Mouse (Mus musculus) embryonic facial prominence, embryonic 12.5 days (tissue): ENCODE measurements around the gene Ndufa4. TPM values are rescaled to one million over a fixed set of nuclear protein-coding genes. Genes with fewer than 3 reads are reported as not detected.

Source experiments
- ATAC-seq: fragments of 200-750 bp; cut with Nextera tagmentation; 2 replicates; pipeline ENCODE4 v1.8.0; 2017; ENCODE audit not compliant: insufficient number of reproducible peaks, insufficient read depth, low FRiP score, low TSS enrichment
- H3K27ac ChIP-seq: fragments of 300-500 bp; sonication (generic); 2 replicates; pipeline ENCODE4 v1.5.1; 2016; ENCODE audit warnings: mild to moderate bottlenecking
- H3K27me3 ChIP-seq: fragments of 300-500 bp; sonication (generic); 2 replicates; pipeline ENCODE4 v1.6.1; 2016; ENCODE audit warnings: mild to moderate bottlenecking, moderate library complexity
- H3K36me3 ChIP-seq: fragments of 300-500 bp; sonication (generic); 2 replicates; pipeline ENCODE4 v1.6.1; 2016; ENCODE audit warnings: mild to moderate bottlenecking
- H3K4me1 ChIP-seq: fragments of 300-500 bp; sonication (generic); 2 replicates; pipeline ENCODE4 v1.6.1; 2016
- H3K4me2 ChIP-seq: fragments of 300-500 bp; sonication (generic); replicated peaks from 2 replicates; pipeline ENCODE4 v1.6.1; 2016; ENCODE audit warnings: mild to moderate bottlenecking, moderate library complexity
- H3K4me3 ChIP-seq: fragments of 300-500 bp; sonication (generic); 2 replicates; pipeline ENCODE4 v1.5.1; 2016; ENCODE audit warnings: mild to moderate bottlenecking
- H3K9ac ChIP-seq: fragments of 300-500 bp; sonication (generic); 2 replicates; pipeline ENCODE4 v1.6.1; 2016; ENCODE audit warnings: mild to moderate bottlenecking, moderate library complexity
- H3K9me3 ChIP-seq: fragments of 300-500 bp; sonication (generic); 2 replicates; pipeline ENCODE4 v1.6.1; 2016; ENCODE audit warnings: mild to moderate bottlenecking, moderate library complexity
- WGBS: fragments of 180-500 bp; shearing (Covaris S2); methylation state at CpG from one replicate; pipeline ENCODE4 v1.1.7; 2016; 5-methylcytosine and 5-hydroxymethylcytosine counted together
- polyA plus RNA-seq: library from polyadenylated mRNA; unstranded; fragments of >200 nt; fragmentation: Nextera tagmentation; extraction: Ambion mirVana; gene quantifications from 2 replicates; pipeline ENCODE4 v1.2.1, GENCODE M21; 2016

Gene Ndufa4
- polyA plus RNA-seq: 747 and 781 TPM in 2 replicates

- Histone ChIP-seq H3K27ac (peak within 1 kb of the TSS; percentile 80), H3K9me3 (no peaks in the 10 kb centered on the region), H3K4me2 (peak within 1 kb of the TSS; percentile 72), H3K9ac (peak within 1 kb of the TSS; percentile 89), H3K4me3 (peak within 1 kb of the TSS; percentile 91), H3K36me3 (peaks cover 17% of the 10 kb centered on the region; the same call in 1 of the 2 replicates), H3K27me3 (no peaks in the 10 kb centered on the region), H3K4me1 (peaks cover 13% of the 10 kb centered on the region)
- WGBS: 1% methylated on average over 59 of the region's 59 CpGs
- ATAC-seq: peak; percentile 96
These were observed at the start of gene Ndufa4, which contains the start of gene Phf14 for GRCm38 (mm10) chr6:11907269-11908032. Gene Ndufa4 (minus strand): TSS chr6:11907497. Gene Phf14 (plus strand): TSS chr6:11907809.

GRCm38 (mm10) chr6:11948100-11948499 lies 40.8 kb upstream of the Ndufa4 start:
- WGBS: 93% methylated on average over 1 of the region's 1 CpGs
- Histone ChIP-seq H3K4me1 (no peaks in the 10 kb centered on the region), H3K4me2 (no peak overlapping the region), H3K9ac (no peak overlapping the region), H3K36me3 (peaks cover 32% of the 10 kb centered on the region), H3K4me3 (no peak overlapping the region), H3K27ac (no peak overlapping the region), H3K9me3 (no peaks in the 10 kb centered on the region), H3K27me3 (no peaks in the 10 kb centered on the region)
- ATAC-seq: no peak

GRCm38 (mm10) chr6:11942089-11942488 lies 34.8 kb upstream of the Ndufa4 start:
- H3K27me3 ChIP-seq: no peaks in the 10 kb centered on the region
- peaks cover 33% of the 10 kb centered on the region for H3K36me3 ChIP-seq

GRCm38 (mm10) chr6:11940895-11941294 lies 33.6 kb upstream of the Ndufa4 start:
- ATAC-seq: no peak
- no peak overlapping the region for H3K9ac ChIP-seq
- H3K27me3 ChIP-seq: no peaks in the 10 kb centered on the region
- H3K4me3 ChIP-seq: no peak overlapping the region
- H3K4me1 ChIP-seq: no peaks in the 10 kb centered on the region
- no peaks in the 10 kb centered on the region for H3K9me3 ChIP-seq
- H3K4me2 ChIP-seq: no peak overlapping the region
- H3K27ac ChIP-seq: no peak overlapping the region
- peaks cover 29% of the 10 kb centered on the region for H3K36me3 ChIP-seq

More at GRCm38 (mm10) chr6:11942089-11942488, 34.8 kb upstream of the Ndufa4 start:
- 95% methylated on average over 4 of the region's 4 CpGs for WGBS
- Histone ChIP-seq H3K4me1 (no peaks in the 10 kb centered on the region), H3K9ac (no peak overlapping the region), H3K27ac (no peak overlapping the region), H3K4me3 (no peak overlapping the region), H3K4me2 (no peak overlapping the region), H3K9me3 (no peaks in the 10 kb centered on the region)
- no peak for ATAC-seq

GRCm38 (mm10) chr6:11933403-11933802 lies 26.1 kb upstream of the Ndufa4 start:
- no peak for ATAC-seq
- Histone ChIP-seq H3K27me3 (no peaks in the 10 kb centered on the region), H3K4me3 (no peak overlapping the region), H3K4me1 (0 out of 2 replicates have a peak, but pooled peaks cover 3% of the 10 kb centered on the region), H3K4me2 (no peak overlapping the region), H3K36me3 (peaks cover 5% of the 10 kb centered on the region; the same call in 1 of the 2 replicates), H3K9ac (no peak overlapping the region), H3K27ac (no peak overlapping the region), H3K9me3 (no peaks in the 10 kb centered on the region)
- WGBS: 96% methylated on average over 7 of the region's 7 CpGs

GRCm38 (mm10) chr6:11927485-11927884 lies 20.2 kb upstream of the Ndufa4 start:
- H3K9ac ChIP-seq: no peak overlapping the region
- peaks cover 15% of the 10 kb centered on the region for H3K4me1 ChIP-seq
- ATAC-seq: no peak
- 78% methylated on average over 6 of the region's 6 CpGs for WGBS
- no peaks in the 10 kb centered on the region for H3K27me3 ChIP-seq
- H3K36me3 ChIP-seq: peaks cover 5% of the 10 kb centered on the region; the same call in 1 of the 2 replicates
- no peak overlapping the region for H3K27ac ChIP-seq
- H3K4me3 ChIP-seq: no peak overlapping the region; the same call in 1 of the 2 replicates
- peak overlapping the region; percentile 59 for H3K4me2 ChIP-seq
- H3K9me3 ChIP-seq: no peaks in the 10 kb centered on the region

GRCm38 (mm10) chr6:11926082-11926595 lies 18.8 kb upstream of the Ndufa4 start:
- Histone ChIP-seq H3K9ac (peak overlapping the region; percentile 95), H3K27ac (peak overlapping the region; percentile 99), H3K4me3 (peak overlapping the region; percentile 84), H3K36me3 (peaks cover 5% of the 10 kb centered on the region; the same call in 1 of the 2 replicates), H3K4me1 (peaks cover 15% of the 10 kb centered on the region), H3K4me2 (peak overlapping the region; percentile 59), H3K27me3 (no peaks in the 10 kb centered on the region), H3K9me3 (no peaks in the 10 kb centered on the region)
- ATAC-seq: peak; percentile 68
- WGBS: under 1% methylated on average over 34 of the region's 40 CpGs

GRCm38 (mm10) chr6:11925496-11926041 lies 18.3 kb upstream of the Ndufa4 start:
- H3K4me3 ChIP-seq: peak overlapping the region; percentile 84
- peak overlapping the region; percentile 59 for H3K4me2 ChIP-seq
- H3K4me1 ChIP-seq: peaks cover 15% of the 10 kb centered on the region
- no peaks in the 10 kb centered on the region for H3K27me3 ChIP-seq
- peaks cover 5% of the 10 kb centered on the region; the same call in 1 of the 2 replicates for H3K36me3 ChIP-seq
- H3K9me3 ChIP-seq: no peaks in the 10 kb centered on the region
- 2% methylated on average over 20 of the region's 20 CpGs for WGBS
- H3K27ac ChIP-seq: peak overlapping the region; percentile 99
- peak overlapping the region; percentile 95 for H3K9ac ChIP-seq
- ATAC-seq: peak; percentile 93

GRCm38 (mm10) chr6:11908170-11908569 lies 873 bp upstream of the Ndufa4 start:
- Histone ChIP-seq H3K4me3 (peak overlapping the region; percentile 91), H3K4me2 (peak overlapping the region; percentile 72), H3K9me3 (no peaks in the 10 kb centered on the region), H3K27me3 (no peaks in the 10 kb centered on the region), H3K9ac (peak overlapping the region; percentile 89; the same call in 1 of the 2 replicates), H3K27ac (no peak overlapping the region), H3K36me3 (peaks cover 11% of the 10 kb centered on the region; the same call in 1 of the 2 replicates), H3K4me1 (peaks cover 13% of the 10 kb centered on the region)
- 32% methylated on average over 7 of the region's 7 CpGs for WGBS
- ATAC-seq: no peak

GRCm38 (mm10) chr6:11906890-11907268 lies 418 bp downstream of the Ndufa4 start:
- Histone ChIP-seq H3K4me3 (peak overlapping the region; percentile 91), H3K9me3 (no peaks in the 10 kb centered on the region), H3K4me2 (peak overlapping the region; percentile 72), H3K4me1 (peaks cover 13% of the 10 kb centered on the region), H3K9ac (peak overlapping the region; percentile 89), H3K27ac (peak overlapping the region; percentile 80), H3K27me3 (no peaks in the 10 kb centered on the region), H3K36me3 (peaks cover 23% of the 10 kb centered on the region; the same call in 1 of the 2 replicates)
- 2% methylated on average over 5 of the region's 5 CpGs for WGBS
- 0 out of 2 replicates have a peak, but pooled peaks have one; percentile 6 for ATAC-seq

- Histone ChIP-seq H3K9ac (no peak overlapping the region), H3K4me1 (peaks cover 2% of the 10 kb centered on the region; the same call in 1 of the 2 replicates), H3K4me2 (no peak overlapping the region), H3K27me3 (no peaks in the 10 kb centered on the region), H3K36me3 (peaks cover 44% of the 10 kb centered on the region), H3K4me3 (no peak overlapping the region), H3K27ac (no peak overlapping the region), H3K9me3 (no peaks in the 10 kb centered on the region)
- 86% methylated on average over 4 of the region's 4 CpGs for WGBS
- ATAC-seq: no peak
These were observed 6.4 kb downstream of the Ndufa4 start for GRCm38 (mm10) chr6:11900809-11901310.
